Mouse (Mus musculus) brain, embryonic 14.5 days (tissue): ENCODE measurements at regions not wholly inside any gene's neighbourhood (a gene's known extent, or its start where the extent isn't known, plus 50 kb on each side); places are given as distances from the start of the nearest gene placed in this dataset.

Source experiments
- CTCF ChIP-seq: fragments of 200-500 bp; IDR thresholded peaks from 2 replicates; pipeline ENCODE4 v1.5.1; 2012; ENCODE audit warnings: inconsistent platforms, mild to moderate bottlenecking, moderate library complexity, borderline replicate concordance; ENCODE audit not compliant: insufficient read depth, insufficient read length; ENCODE audit errors: extremely low read depth
- POLR2A ChIP-seq: fragments of 200-500 bp; IDR thresholded peaks from 2 replicates; pipeline ENCODE4 v1.6.1; 2012; ENCODE audit warnings: mild to moderate bottlenecking, inconsistent platforms, borderline replicate concordance; ENCODE audit not compliant: poor library complexity, insufficient read depth, insufficient read length, severe bottlenecking; ENCODE audit errors: extremely low read depth

- TF ChIP-seq POLR2A (no peak), CTCF (no peak)
Measured at GRCm38 (mm10) chr14:71910936-71911335, 580.7 kb downstream of the Gm9195 start.
